Mouse (Mus musculus): ENCODE data around the gene Hmgn1.

GRCm38 (mm10) chr16:96085597-96085996 lies 41.9 kb downstream of the Hmgn1 start:
- no peak for TF ChIP-seq POLR2A (IDR thresholded peaks at IDR 0.05; ENCODE audit: low read depth, low read length)
- no peak for TF ChIP-seq CTCF (IDR thresholded peaks at IDR 0.05; ENCODE audit: borderline replicate concordance, insufficient read depth, low read length)

Data from embryonic fibroblast, embryonic 13.5 days (primary cell).